Mouse (Mus musculus): ENCODE measurements around the gene Olfr281.

DNA sequence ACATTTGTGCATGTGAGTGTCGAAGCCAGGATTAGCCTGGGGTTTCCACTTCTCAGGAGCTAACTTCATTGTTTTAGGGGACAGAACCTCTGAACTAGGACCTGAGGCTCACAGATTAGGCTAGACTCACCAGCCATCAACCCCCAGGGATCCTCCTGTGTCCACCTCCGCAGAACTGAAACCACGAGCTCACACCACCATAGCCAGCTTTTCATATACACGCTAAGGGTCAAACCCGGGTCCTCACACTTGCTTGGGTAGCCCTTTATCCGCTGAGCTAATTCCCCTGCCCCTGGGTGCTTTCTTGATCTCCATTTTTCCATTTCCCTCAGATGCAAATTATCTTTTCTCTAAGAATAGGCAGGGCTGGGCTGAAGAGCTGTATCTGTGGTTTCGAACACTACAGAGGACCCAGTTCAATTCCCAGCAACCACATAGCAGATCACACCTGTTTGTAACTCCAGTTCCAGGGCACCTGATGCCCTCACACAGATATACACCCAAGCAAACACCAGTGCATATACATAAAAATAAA lies 27.2 kb downstream of the Olfr281 start:
- TF ChIP-seq EP300 (IDR thresholded peaks at IDR 0.05; ENCODE audit: insufficient read depth, low read depth, low read length) (no peak), POLR2A (IDR thresholded peaks at IDR 0.05; ENCODE audit: insufficient read depth, low read depth, low read length) (no peak)
